Mouse (Mus musculus) neural tube, embryonic 10.5 days (tissue): ENCODE measurements around the gene Pdcd1lg2.
"Not testable (repeated sequence)": the region's sequence is repeated elsewhere in the genome, so short reads cannot be mapped to it uniquely, and the experiment has no call there.

Experiments
- DNase-seq: peaks from one replicate; pipeline ENCODE4 v3.0.0-alpha.2; 2017; ENCODE audit warnings: low spot score; ENCODE audit errors: extremely low spot score

Gene Pdcd1lg2

GRCm38 (mm10) chr19:29383368-29383767, 27.4 kb upstream of the Pdcd1lg2 start:
- DNase-seq: no peak

GRCm38 (mm10) chr19:29384412-29384811, 26.3 kb upstream of the Pdcd1lg2 start:
- no peak for DNase-seq

- DNase-seq: no peak
These were observed 25.7 kb upstream of the Pdcd1lg2 start for GRCm38 (mm10) chr19:29384994-29385393.

GRCm38 (mm10) chr19:29385822-29386221, 24.9 kb upstream of the Pdcd1lg2 start:
- no peak for DNase-seq

GRCm38 (mm10) chr19:29388818-29389217, 21.9 kb upstream of the Pdcd1lg2 start:
- DNase-seq: no peak

GRCm38 (mm10) chr19:29390483-29390882, 20.2 kb upstream of the Pdcd1lg2 start:
- DNase-seq: no peak

- DNase-seq: no peak
These were observed 19.4 kb upstream of the Pdcd1lg2 start for GRCm38 (mm10) chr19:29391279-29391678.

GRCm38 (mm10) chr19:29393333-29393732, 17.4 kb upstream of the Pdcd1lg2 start:
- no peak for DNase-seq

- no peak for DNase-seq
These were observed 16.0 kb upstream of the Pdcd1lg2 start for GRCm38 (mm10) chr19:29394721-29395120.

- DNase-seq: no peak
These were observed 14.4 kb upstream of the Pdcd1lg2 start for GRCm38 (mm10) chr19:29396353-29396752.

GRCm38 (mm10) chr19:29399786-29400185, 10.9 kb upstream of the Pdcd1lg2 start:
- DNase-seq: no peak

- DNase-seq: no peak
These were observed 10.3 kb upstream of the Pdcd1lg2 start for GRCm38 (mm10) chr19:29400466-29400865.

- DNase-seq: no peak
These were observed 8.1 kb upstream of the Pdcd1lg2 start for GRCm38 (mm10) chr19:29402621-29403020.

- DNase-seq: no peak
These were observed 7.5 kb upstream of the Pdcd1lg2 start for GRCm38 (mm10) chr19:29403251-29403650.

- no peak for DNase-seq
These were observed 5.3 kb upstream of the Pdcd1lg2 start for GRCm38 (mm10) chr19:29405388-29405787.

GRCm38 (mm10) chr19:29406042-29407017, 4.4 kb upstream of the Pdcd1lg2 start:
- no peak for DNase-seq

- DNase-seq: no peak
These were observed 2.0 kb downstream of the Pdcd1lg2 start for GRCm38 (mm10) chr19:29412476-29413420.

- no peak for DNase-seq
These were observed 3.8 kb downstream of the Pdcd1lg2 start for GRCm38 (mm10) chr19:29414513-29414912.

- DNase-seq: not testable (repeated sequence)
These were observed 4.2 kb downstream of the Pdcd1lg2 start for GRCm38 (mm10) chr19:29414917-29415316.

- DNase-seq: no peak
These were observed 5.7 kb downstream of the Pdcd1lg2 start for GRCm38 (mm10) chr19:29416393-29416902.

- no peak for DNase-seq
These were observed 6.5 kb downstream of the Pdcd1lg2 start for GRCm38 (mm10) chr19:29417188-29417587.

GRCm38 (mm10) chr19:29417894-29418293, 7.2 kb downstream of the Pdcd1lg2 start:
- no peak for DNase-seq
